Mouse (Mus musculus): ENCODE data around the gene Apoa2. TPM values are rescaled to one million over a fixed set of nuclear protein-coding genes. Genes with fewer than 3 reads are reported as not detected.

The Apoa2 gene
- polyA plus RNA-seq, 1 experiment from 2014 or later: 151 TPM

DNA sequence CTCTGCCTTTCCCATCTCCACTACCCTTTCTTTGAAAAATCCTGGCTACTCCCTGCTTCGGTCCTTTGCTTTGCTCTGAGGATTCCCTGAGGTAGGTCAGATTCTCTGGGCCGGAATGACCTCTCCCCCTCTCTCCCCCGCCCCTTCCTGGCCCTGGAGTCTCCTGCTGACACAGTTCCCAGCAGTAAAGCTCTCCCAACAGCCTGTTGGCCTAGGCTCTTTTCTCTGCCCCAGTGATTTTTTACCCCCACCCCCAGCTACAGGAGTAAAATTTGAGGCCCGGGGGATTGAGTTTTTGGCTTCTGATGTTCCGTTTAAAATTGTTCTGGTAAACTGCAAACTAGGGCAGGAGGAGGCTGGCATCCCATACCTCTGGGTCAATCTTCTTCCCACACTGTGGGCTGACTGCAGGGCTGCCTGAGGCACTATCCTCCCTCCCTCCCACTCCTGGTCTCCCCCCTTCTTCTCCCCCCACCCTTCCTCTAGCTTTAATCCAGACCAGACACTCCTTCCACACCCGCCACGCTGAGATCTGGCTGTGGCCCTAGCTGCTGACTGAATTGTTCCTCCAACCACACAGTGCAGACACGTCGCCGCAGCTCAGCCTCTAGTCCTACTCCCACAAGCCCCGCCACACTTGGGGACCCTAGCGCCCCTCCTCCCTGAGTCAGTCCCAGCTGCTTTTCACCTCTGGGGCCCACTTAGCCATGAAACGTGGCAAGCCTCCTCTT lies 26.9 kb downstream of the Apoa2 start:
- H3K9ac ChIP-seq (ENCODE audit: low read depth, low read length): peak overlapping the region; percentile 46
- WGBS: 20% methylated on average over 13 of the region's 13 CpGs
- no peaks in the 10 kb centered on the region for H3K9me3 ChIP-seq (ENCODE audit: control insufficient read depth, low read length)
- H3K27ac ChIP-seq (ENCODE audit: low read length): peak overlapping the region; percentile 75
- H3K4me3 ChIP-seq (ENCODE audit: low read length): peak overlapping the region; percentile 40
- H3K4me1 ChIP-seq (ENCODE audit: control insufficient read depth, insufficient read depth, low read length): peaks cover 36% of the 10 kb centered on the region
- no peaks in the 10 kb centered on the region; the same call in 1 of the 2 replicates for H3K27me3 ChIP-seq (replicated peaks; ENCODE audit: control insufficient read depth, insufficient read depth, low read length)
- no peaks in the 10 kb centered on the region for H3K36me3 ChIP-seq (ENCODE audit: control insufficient read depth, insufficient read depth, low read length)
- ATAC-seq: no peak
- peak overlapping the region; percentile 49 for H3K4me2 ChIP-seq (ENCODE audit: low read depth, low read length)

DNA sequence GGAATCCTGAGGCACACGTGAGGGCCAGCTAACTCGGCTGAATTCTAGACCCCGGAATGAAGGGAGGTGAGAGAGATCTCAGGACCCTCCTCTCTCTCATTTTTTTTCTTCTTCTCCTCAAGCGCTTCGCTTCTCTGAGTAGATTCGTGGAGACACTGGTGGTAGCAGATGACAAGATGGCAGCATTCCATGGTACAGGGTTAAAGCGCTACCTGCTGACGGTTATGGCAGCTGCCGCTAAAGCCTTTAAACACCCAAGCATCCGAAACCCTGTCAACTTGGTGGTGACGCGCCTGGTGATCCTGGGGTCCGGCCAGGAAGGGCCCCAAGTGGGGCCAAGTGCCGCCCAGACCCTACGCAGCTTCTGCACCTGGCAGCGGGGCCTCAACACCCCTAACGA lies 27.6 kb downstream of the Apoa2 start:
- H3K9me3 ChIP-seq (ENCODE audit: control insufficient read depth, low read length): no peaks in the 10 kb centered on the region
- peak overlapping the region; percentile 75 for H3K27ac ChIP-seq (ENCODE audit: low read length)
- WGBS: 60% methylated on average over 17 of the region's 17 CpGs
- H3K4me2 ChIP-seq (ENCODE audit: low read depth, low read length): peak overlapping the region; percentile 49
- peak overlapping the region; percentile 46 for H3K9ac ChIP-seq (ENCODE audit: low read depth, low read length)
- H3K4me1 ChIP-seq (ENCODE audit: control insufficient read depth, insufficient read depth, low read length): peaks cover 36% of the 10 kb centered on the region
- no peaks in the 10 kb centered on the region; the same call in 1 of the 2 replicates for H3K27me3 ChIP-seq (replicated peaks; ENCODE audit: control insufficient read depth, insufficient read depth, low read length)
- H3K4me3 ChIP-seq (ENCODE audit: low read length): peak overlapping the region; percentile 40
- H3K36me3 ChIP-seq (ENCODE audit: control insufficient read depth, insufficient read depth, low read length): no peaks in the 10 kb centered on the region
- ATAC-seq: no peak

DNA sequence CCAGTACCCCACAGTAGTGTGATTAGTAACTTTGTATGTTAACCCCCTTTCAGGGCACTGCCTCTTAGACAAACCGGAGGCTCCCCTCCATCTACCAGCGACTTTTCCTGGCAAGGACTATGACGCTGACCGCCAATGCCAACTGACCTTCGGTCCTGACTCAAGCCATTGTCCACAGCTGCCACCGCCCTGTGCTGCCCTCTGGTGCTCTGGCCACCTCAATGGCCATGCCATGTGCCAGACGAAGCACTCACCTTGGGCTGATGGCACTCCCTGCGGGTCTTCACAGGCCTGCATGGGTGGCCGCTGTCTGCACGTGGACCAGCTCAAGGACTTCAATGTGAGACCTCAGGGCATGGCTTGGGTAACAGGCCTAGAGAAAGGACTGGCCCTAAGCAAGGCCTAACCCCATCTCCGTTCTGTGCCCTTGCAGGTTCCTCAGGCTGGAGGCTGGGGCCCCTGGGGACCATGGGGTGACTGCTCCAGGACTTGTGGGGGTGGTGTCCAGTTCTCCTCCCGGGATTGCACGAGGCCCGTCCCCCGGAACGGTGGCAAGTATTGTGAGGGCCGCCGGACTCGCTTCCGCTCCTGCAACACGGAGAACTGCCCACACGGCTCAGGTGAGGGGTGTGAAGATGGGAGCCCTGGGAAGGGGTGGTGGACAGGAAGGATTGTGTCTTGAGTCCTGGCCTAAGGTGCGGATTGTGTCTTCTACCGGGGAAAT lies 31.4 kb downstream of the Apoa2 start:
- no peak for ATAC-seq
- no peak overlapping the region for H3K4me3 ChIP-seq (ENCODE audit: low read length)
- no peaks in the 10 kb centered on the region; the same call in 1 of the 2 replicates for H3K27me3 ChIP-seq (replicated peaks; ENCODE audit: control insufficient read depth, insufficient read depth, low read length)
- no peaks in the 10 kb centered on the region for H3K9me3 ChIP-seq (ENCODE audit: control insufficient read depth, low read length)
- no peaks in the 10 kb centered on the region for H3K36me3 ChIP-seq (ENCODE audit: control insufficient read depth, insufficient read depth, low read length)
- H3K4me2 ChIP-seq (ENCODE audit: low read depth, low read length): no peak overlapping the region
- no peak overlapping the region for H3K9ac ChIP-seq (ENCODE audit: low read depth, low read length)
- peaks cover 21% of the 10 kb centered on the region for H3K4me1 ChIP-seq (ENCODE audit: control insufficient read depth, insufficient read depth, low read length)
- no peak overlapping the region for H3K27ac ChIP-seq (ENCODE audit: low read length)
- 87% methylated on average over 24 of the region's 24 CpGs for WGBS

DNA sequence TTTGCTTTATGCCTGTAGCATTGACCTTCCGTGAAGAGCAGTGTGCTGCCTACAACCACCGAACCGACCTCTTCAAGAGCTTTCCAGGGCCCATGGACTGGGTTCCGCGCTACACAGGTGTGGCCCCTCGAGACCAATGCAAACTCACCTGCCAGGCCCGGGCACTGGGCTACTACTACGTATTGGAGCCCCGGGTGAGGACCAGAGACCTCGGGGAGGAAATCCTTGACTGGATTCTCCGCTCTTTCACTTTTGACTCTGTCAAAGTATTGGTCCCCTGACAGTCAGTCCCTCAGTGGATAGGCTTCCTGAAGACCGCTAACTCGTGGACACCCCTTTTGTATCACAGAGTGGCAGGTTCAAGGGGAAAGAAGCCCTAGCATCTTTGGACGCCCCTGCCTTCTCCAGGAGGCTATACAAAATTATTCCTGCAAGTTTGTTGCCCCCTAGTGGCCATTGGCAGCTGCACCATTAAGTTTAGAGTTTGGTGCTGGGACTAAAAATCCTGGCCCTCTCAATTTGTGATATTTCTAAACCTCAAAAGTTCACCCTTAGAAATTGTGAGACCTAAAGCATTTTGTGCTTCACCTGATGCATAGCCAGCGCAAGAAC lies 32.2 kb downstream of the Apoa2 start:
- 61% methylated on average over 15 of the region's 15 CpGs for WGBS
- H3K4me2 ChIP-seq (ENCODE audit: low read depth, low read length): no peak overlapping the region
- ATAC-seq: no peak; the same call in 1 of the 2 replicates
- H3K4me3 ChIP-seq (ENCODE audit: low read length): no peak overlapping the region
- peaks cover 16% of the 10 kb centered on the region for H3K4me1 ChIP-seq (ENCODE audit: control insufficient read depth, insufficient read depth, low read length)
- no peak overlapping the region for H3K27ac ChIP-seq (ENCODE audit: low read length)
- H3K9ac ChIP-seq (ENCODE audit: low read depth, low read length): no peak overlapping the region
- H3K9me3 ChIP-seq (ENCODE audit: control insufficient read depth, low read length): no peaks in the 10 kb centered on the region
- no peaks in the 10 kb centered on the region; the same call in 1 of the 2 replicates for H3K27me3 ChIP-seq (replicated peaks; ENCODE audit: control insufficient read depth, insufficient read depth, low read length)
- no peaks in the 10 kb centered on the region for H3K36me3 ChIP-seq (ENCODE audit: control insufficient read depth, insufficient read depth, low read length)

DNA sequence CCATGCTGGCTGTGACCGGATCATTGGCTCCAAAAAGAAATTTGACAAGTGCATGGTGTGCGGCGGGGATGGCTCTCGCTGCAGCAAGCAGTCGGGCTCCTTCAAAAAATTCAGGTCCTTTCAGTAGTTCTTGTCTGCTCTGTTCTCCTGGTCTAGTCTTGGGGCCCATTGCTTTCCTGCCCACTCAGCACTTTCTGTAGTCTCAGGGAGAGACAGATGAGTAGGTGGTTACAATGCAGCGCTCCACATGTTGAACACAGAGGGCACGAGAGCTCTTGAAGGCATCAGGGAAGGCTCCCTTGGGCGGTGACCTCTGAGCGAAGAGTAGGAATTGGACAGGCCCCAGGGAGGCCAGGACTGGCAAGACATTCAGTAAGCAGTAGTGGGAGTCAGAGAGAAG lies 32.9 kb downstream of the Apoa2 start:
- Histone ChIP-seq H3K9ac (ENCODE audit: low read depth, low read length) (no peak overlapping the region), H3K36me3 (ENCODE audit: control insufficient read depth, insufficient read depth, low read length) (no peaks in the 10 kb centered on the region), H3K4me1 (ENCODE audit: control insufficient read depth, insufficient read depth, low read length) (peaks cover 15% of the 10 kb centered on the region), H3K27ac (ENCODE audit: low read length) (no peak overlapping the region), H3K4me3 (ENCODE audit: low read length) (no peak overlapping the region), H3K27me3 (replicated peaks; ENCODE audit: control insufficient read depth, insufficient read depth, low read length) (no peaks in the 10 kb centered on the region), H3K4me2 (ENCODE audit: low read depth, low read length) (no peak overlapping the region), H3K9me3 (ENCODE audit: control insufficient read depth, low read length) (no peaks in the 10 kb centered on the region)
- 86% methylated on average over 9 of the region's 9 CpGs for WGBS
- no peak for ATAC-seq

DNA sequence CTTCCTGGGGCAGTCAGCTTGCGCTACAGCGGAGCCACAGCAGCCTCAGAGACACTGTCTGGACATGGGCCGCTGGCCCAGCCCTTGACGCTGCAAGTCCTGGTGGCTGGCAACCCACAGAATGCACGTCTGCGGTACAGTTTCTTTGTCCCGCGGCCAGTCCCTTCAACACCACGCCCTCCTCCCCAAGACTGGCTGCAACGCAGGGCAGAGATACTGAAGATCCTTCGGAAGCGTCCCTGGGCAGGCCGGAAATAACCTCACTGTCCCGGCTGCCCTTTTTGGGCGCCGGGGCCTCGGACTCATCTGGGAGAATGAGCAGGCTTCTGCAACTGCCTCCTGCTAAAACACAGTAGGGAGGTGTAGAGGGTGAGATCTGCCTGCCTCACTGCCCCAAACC lies 34.1 kb downstream of the Apoa2 start:
- no peak overlapping the region for H3K9ac ChIP-seq (ENCODE audit: low read depth, low read length)
- no peaks in the 10 kb centered on the region for H3K27me3 ChIP-seq (replicated peaks; ENCODE audit: control insufficient read depth, insufficient read depth, low read length)
- H3K27ac ChIP-seq (ENCODE audit: low read length): no peak overlapping the region
- H3K4me3 ChIP-seq (ENCODE audit: low read length): no peak overlapping the region
- no peaks in the 10 kb centered on the region for H3K36me3 ChIP-seq (ENCODE audit: control insufficient read depth, insufficient read depth, low read length)
- no peaks in the 10 kb centered on the region for H3K9me3 ChIP-seq (ENCODE audit: control insufficient read depth, low read length)
- H3K4me2 ChIP-seq (ENCODE audit: low read depth, low read length): no peak overlapping the region
- H3K4me1 ChIP-seq (ENCODE audit: control insufficient read depth, insufficient read depth, low read length): peaks cover 19% of the 10 kb centered on the region
- ATAC-seq: no peak
- WGBS: 76% methylated on average over 17 of the region's 17 CpGs

DNA sequence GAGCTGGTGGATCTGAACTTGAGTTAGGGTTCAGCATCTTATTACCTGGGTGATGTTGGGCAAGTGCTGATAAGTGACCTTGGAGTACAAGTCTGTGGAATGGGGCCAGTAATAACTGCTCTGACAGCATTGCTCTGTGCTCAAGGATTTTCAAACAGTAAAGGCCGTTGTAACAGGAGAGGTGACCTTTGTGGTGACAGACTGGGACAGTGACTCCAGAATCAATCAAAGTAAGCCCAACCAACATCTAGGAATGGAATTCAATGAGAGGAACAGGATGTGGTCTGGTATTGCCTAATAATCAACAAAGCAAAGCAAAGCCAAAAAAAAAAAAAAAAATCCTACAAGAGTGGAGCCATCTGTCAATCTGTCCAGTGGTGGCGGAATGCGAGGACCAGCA lies 35.5 kb downstream of the Apoa2 start:
- Histone ChIP-seq H3K4me3 (ENCODE audit: low read length) (no peak overlapping the region), H3K36me3 (ENCODE audit: control insufficient read depth, insufficient read depth, low read length) (no peaks in the 10 kb centered on the region), H3K27ac (ENCODE audit: low read length) (no peak overlapping the region), H3K27me3 (replicated peaks; ENCODE audit: control insufficient read depth, insufficient read depth, low read length) (no peaks in the 10 kb centered on the region), H3K9me3 (ENCODE audit: control insufficient read depth, low read length) (no peaks in the 10 kb centered on the region), H3K4me2 (ENCODE audit: low read depth, low read length) (no peak overlapping the region), H3K9ac (ENCODE audit: low read depth, low read length) (no peak overlapping the region), H3K4me1 (ENCODE audit: control insufficient read depth, insufficient read depth, low read length) (peaks cover 19% of the 10 kb centered on the region)
- no peak for ATAC-seq
- 59% methylated on average over 3 of the region's 3 CpGs for WGBS

DNA sequence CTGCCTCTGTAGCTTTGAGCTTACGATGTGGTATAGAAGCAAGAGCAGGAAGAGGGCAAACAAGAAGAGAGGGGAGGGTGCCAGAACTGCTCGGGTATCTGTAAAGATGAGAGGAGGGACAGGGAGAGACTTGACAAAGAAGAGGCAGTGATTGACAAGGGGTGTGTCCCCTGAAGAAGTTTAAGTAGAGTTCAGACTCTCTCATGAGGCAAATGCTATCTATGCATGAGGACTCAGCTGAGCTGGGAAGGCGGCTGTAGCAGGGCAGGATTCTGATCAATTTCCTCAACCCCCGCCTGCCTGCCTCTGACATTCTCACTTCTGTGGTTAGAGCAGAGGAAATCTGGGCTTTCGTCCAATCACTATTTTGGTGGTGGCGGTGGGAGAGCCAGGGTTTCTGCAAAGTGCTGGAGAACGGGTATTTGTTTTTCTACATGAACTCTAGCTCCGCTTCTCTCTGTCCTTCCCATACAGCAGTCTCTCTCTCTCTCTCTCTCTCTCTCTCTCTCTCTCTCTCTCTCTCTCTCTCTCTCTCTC lies 37.8 kb downstream of the Apoa2 start:
- H3K9ac ChIP-seq (ENCODE audit: low read depth, low read length): peak overlapping the region; percentile 14
- peak overlapping the region; percentile 23 for H3K4me3 ChIP-seq (ENCODE audit: low read length)
- peaks cover 19% of the 10 kb centered on the region for H3K4me1 ChIP-seq (ENCODE audit: control insufficient read depth, insufficient read depth, low read length)
- H3K36me3 ChIP-seq (ENCODE audit: control insufficient read depth, insufficient read depth, low read length): no peaks in the 10 kb centered on the region
- ATAC-seq: peak; percentile 72
- peak overlapping the region; percentile 40 for H3K4me2 ChIP-seq (ENCODE audit: low read depth, low read length)
- WGBS: 6% methylated on average over 8 of the region's 8 CpGs
- peak overlapping the region; percentile 85 for H3K27ac ChIP-seq (ENCODE audit: low read length)
- H3K9me3 ChIP-seq (ENCODE audit: control insufficient read depth, low read length): no peaks in the 10 kb centered on the region
- no peaks in the 10 kb centered on the region for H3K27me3 ChIP-seq (replicated peaks; ENCODE audit: control insufficient read depth, insufficient read depth, low read length)

DNA sequence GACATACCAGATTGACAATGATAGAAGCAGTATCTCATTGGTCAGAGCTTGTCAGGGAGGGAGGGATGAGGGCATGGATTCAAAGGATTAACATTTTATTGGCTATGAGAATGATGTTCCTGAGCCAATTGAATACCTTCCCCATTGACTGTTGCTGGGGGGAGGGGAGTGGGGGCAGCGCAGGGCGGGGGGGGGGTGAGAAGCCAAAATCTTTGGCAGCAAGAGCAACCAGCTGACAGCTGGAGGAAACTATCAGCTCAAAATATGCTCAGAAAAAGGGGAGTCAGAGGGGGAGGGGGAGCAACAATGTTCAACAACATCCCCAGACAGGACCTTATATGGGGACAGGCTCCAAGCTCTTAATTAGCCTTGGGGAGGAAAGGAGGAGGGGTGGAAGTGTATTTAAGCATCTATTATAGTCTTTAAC lies 38.3 kb downstream of the Apoa2 start:
- H3K9me3 ChIP-seq (ENCODE audit: control insufficient read depth, low read length): no peaks in the 10 kb centered on the region
- peak overlapping the region; percentile 40; the same call in 1 of the 2 replicates for H3K4me2 ChIP-seq (ENCODE audit: low read depth, low read length)
- peak overlapping the region; percentile 85 for H3K27ac ChIP-seq (ENCODE audit: low read length)
- no peaks in the 10 kb centered on the region for H3K27me3 ChIP-seq (replicated peaks; ENCODE audit: control insufficient read depth, insufficient read depth, low read length)
- no peak overlapping the region for H3K9ac ChIP-seq (ENCODE audit: low read depth, low read length)
- 0% methylated on average over 2 of the region's 2 CpGs for WGBS
- H3K4me3 ChIP-seq (ENCODE audit: low read length): no peak overlapping the region
- H3K36me3 ChIP-seq (ENCODE audit: control insufficient read depth, insufficient read depth, low read length): no peaks in the 10 kb centered on the region
- peak; percentile 84 for ATAC-seq
- H3K4me1 ChIP-seq (ENCODE audit: control insufficient read depth, insufficient read depth, low read length): peaks cover 19% of the 10 kb centered on the region
